Mouse (Mus musculus): ENCODE results near the gene Glyctk. TPM values are rescaled to one million over a fixed set of nuclear protein-coding genes. Genes with fewer than 3 reads are reported as not detected.

Gene Glyctk
- total RNA-seq, 2 experiments from 2014 or later: 1.7 to 2.1 TPM

DNA sequence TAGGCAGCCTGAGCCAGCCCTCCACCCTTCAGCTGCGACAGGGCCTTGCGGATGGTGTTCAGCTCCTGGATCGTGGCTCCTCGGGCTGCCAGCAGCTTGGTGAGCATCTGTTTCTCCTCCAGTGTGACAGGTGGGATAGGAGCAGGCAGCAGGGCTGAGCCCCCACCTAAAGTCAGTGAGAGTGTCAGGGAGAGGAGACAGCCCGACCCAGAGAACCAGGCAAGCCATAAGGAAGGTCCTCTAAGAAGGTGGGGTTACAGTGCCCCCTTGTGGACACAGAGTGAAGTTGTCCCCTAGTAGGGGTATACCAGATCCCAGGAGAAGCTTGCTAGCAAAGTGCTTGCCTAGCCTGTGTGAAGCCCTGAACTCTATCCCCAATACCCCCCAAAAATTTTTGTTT is 1.5 kb downstream of the Glyctk start:
- no peak for DNase-seq (ENCODE audit: low spot score)
- intact Hi-C loops (cut with DNase I): loop anchor here (5.0 kb wide), 1 partner anchor 121 kb away; no protein-coding TSS in a partner anchor

- intact Hi-C loops (cut with DNase I): no loop called here
- no peak for DNase-seq (ENCODE audit: low spot score)
Measured at GRCm38 (mm10) chr9:106154106-106154505, 3.8 kb downstream of the Glyctk start.

GRCm38 (mm10) chr9:106149399-106149754 is 8.6 kb downstream of the Glyctk start:
- DNase-seq (ENCODE audit: low spot score): no peak
- intact Hi-C loops (cut with DNase I): no loop called here

DNA sequence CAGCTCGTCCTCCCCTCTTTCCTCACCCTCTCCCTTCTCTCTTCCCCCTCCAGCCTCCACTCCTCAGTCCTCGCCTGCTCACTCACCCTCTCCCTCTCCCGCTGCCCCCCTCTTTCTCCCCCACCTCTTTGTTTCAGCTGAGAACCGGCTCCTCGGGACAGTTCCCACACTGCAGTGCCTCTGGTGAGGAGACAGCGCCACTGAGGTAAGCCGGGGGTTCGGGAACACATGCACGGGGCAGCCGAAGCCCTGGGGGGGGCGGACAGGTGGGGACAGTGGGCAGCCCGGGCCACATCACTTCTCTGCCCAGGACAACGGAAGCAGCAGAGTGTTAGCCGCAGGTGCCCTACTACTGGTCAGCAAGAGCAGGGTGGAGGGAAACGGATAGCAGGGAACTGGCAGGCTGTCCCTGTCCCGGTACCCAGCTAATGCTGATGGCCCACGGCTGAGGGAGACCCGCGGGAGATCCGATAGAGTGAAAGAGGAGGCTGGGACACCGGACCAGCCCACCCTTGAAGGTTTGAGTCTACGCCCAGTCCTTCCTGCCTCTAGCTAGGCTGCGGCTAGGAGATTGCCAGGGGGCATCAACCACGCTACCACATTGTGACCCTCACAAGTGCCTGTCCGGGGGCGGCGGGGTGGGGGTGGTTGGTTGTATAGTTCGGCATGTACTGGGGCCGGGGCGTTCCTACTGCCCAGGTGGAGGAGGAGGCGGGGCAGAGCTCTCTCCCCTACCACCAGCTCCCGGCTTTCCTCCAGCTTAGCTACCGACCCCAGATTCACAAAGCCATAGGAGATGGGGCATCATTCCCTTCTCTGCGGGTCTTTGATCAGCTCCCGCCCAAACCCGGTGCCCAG is 9.2 kb downstream of the Glyctk start:
- intact Hi-C loops (cut with DNase I): no loop called here
- no peak for DNase-seq (ENCODE audit: low spot score)

GRCm38 (mm10) chr9:106147851-106148431 is 10.0 kb downstream of the Glyctk start:
- intact Hi-C loops (cut with DNase I): no loop called here
- no peak for DNase-seq (ENCODE audit: low spot score)

- no peak for DNase-seq (ENCODE audit: low spot score)
- intact Hi-C loops (cut with DNase I): no loop called here
Measured at GRCm38 (mm10) chr9:106147281-106147680, 10.7 kb downstream of the Glyctk start.

GRCm38 (mm10) chr9:106145582-106145981 is 12.4 kb downstream of the Glyctk start:
- intact Hi-C loops (cut with DNase I): no loop called here
- DNase-seq (ENCODE audit: low spot score): no peak

- intact Hi-C loops (cut with DNase I): no loop called here
- DNase-seq (ENCODE audit: low spot score): no peak
Measured at GRCm38 (mm10) chr9:106144176-106144575, 13.8 kb downstream of the Glyctk start.

GRCm38 (mm10) chr9:106141955-106142354 is 16.0 kb downstream of the Glyctk start:
- no peak for DNase-seq (ENCODE audit: low spot score)
- intact Hi-C loops (cut with DNase I): no loop called here

DNA sequence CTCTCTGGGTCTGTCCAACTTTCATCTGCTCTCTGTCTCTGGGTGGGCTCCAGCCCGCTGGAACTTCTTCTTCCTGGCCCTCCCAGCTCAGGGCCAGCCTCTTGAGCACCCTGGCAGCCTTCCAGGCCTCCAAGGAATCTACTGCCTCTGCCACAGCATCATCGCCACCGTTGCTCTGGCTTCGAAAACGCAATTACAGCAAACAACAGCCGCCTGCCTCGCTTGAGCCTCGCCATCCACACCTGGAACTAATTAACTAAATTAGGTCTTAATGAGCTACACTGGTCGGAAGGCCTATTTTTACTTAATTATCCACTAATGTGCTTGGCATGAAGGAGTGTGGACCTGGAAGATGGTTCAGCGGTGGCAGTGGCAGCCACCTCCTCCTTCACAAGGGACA is 18.2 kb downstream of the Glyctk start:
- DNase-seq (ENCODE audit: low spot score): no peak
- intact Hi-C loops (cut with DNase I): no loop called here

- no peak for DNase-seq (ENCODE audit: low spot score)
- intact Hi-C loops (cut with DNase I): no loop called here
Measured at GRCm38 (mm10) chr9:106137671-106138216, 20.2 kb downstream of the Glyctk start.

DNA sequence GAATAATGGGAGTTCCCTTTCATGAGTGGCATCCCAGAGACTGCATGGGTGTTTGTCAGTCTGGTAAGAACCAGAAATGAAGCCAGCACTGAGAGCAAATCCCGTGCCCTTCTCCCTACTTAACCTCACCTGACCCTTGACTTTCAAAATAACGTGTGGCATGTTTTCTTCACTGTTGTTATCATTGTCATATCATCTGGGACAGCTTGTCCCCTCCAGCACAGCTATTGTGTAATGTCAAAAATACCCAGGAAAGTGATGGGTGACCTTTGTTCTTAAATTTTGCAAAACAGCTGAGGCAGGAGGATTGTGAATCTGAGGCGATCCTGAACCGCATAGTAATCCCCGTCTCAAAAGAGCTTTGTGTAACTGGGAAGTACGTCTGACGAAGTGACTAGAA is 27.7 kb downstream of the Glyctk start:
- intact Hi-C loops (cut with DNase I): no loop called here
- no peak for DNase-seq (ENCODE audit: low spot score)

DNA sequence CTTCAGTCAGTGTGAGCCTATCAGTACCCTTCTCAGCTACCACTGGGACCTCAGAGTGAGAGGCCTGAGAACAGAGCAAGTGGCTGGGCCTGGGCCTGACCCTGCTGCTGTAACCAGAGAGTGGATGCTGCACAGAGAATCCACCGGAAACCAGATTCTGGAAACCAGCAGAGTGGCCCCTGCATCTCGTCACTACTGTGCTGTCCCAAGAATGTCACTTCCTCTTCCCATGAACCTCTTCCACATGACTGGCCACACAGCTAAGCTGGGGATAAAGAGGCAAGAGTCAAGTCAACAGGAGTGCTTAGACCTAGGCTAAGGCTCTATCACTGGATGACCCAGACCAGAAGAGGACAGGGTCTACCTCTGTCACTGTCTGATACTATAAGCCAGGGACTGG is 28.9 kb downstream of the Glyctk start:
- intact Hi-C loops (cut with DNase I): no loop called here
- no peak for DNase-seq (ENCODE audit: low spot score)

DNA sequence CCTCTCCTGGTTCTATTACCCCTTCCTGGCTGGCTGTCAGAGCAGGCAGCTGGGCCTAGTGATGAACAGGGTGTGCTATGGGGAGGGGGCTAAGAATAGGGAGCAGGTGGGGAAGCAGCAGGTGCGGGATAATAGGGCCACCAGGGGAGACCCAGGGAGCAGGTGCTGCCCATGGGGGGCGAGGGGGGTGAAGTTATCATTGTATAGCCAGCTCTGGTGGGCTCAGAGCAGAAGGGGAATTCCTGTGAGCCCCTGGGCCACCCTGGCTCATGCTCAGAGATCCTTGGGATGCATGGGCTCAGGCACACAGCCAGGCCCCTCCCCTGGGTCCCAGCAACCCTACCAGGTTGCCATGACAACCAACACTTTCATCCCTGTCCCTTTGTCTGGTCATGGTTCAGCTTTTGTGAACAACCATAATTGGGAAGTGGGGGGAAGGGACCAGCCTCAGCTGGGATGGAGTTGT is 31.1 kb downstream of the Glyctk start:
- no peak for DNase-seq (ENCODE audit: low spot score)
- intact Hi-C loops (cut with DNase I): no loop called here

DNA sequence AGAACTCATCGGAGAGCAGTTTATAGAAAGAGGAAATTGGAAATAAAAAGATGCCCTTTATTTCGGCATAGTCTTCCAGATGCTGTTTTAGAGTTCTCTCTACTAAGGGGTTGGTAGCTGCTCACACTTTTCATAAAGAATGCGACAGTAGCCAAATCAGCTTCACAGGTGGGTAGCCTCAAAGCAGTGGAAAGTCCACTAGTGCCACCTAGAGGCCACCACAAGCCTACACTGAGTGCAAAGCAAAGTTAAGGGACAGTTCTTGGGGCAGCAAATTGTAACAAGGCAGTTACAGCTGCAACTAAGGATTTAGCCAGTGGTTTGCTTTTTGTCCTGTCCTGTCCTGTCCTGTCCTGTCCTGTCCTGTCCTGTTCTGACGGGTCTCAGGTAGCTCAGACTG is 34.3 kb downstream of the Glyctk start:
- intact Hi-C loops (cut with DNase I): no loop called here
- no peak for DNase-seq (ENCODE audit: low spot score)

DNA sequence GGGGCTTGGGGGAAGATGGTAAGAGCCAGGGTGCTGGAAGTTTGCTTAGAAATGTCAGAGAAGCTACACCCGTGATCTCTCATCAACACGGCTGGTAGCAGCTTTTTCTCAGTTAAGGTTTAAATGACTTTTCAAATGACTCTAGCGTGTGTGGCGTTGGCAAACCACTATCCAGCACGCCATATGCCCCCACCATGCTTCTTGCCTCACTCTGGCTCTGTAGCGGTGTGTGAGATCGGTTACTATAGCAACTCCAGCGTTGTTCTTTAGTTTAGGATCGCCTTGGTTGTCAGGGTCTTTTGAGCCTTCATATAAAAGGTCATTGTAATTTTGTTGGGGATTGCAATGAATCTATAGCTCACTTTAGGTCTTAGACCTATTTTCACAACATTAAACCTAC is 38.9 kb downstream of the Glyctk start:
- DNase-seq (ENCODE audit: low spot score): no peak
- intact Hi-C loops (cut with DNase I): loop anchor here (10.0 kb wide), 1 partner anchor 424 kb away; no protein-coding TSS in a partner anchor

DNA sequence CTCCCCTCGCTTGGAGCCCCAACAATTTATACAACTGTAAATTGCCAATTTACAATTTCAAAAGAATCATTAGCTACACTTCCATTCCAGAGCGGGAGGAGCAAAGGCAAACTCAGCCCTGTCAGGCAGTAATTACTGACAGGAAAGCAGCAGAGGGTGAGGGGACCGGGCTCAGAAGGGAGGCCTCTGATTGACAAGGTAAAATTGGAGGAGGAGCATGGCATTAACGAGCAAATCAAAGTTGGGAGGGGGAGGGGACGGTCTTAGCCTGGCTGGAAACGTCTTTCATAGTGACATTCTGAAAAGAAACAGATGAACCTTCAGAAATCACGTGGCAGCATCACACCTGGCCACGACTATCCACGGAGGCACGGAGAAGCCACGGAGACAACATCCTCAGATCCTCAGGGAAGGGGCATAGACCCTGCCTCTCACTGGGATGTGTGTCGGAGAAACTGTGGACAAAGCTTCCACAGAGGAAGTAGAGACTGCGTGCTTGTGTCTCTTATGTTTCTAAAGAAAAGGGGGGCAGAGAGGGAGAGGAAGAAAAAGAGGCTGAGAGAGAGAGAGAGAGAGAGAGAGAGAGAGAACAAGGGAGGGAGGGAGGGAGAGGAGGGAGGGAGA is 42.0 kb downstream of the Glyctk start:
- intact Hi-C loops (cut with DNase I): loop anchor here (10.0 kb wide), 1 partner anchor 421 kb away; no protein-coding TSS in a partner anchor

GRCm38 (mm10) chr9:106112770-106113423 is 45.0 kb downstream of the Glyctk start:
- intact Hi-C loops (cut with DNase I): loop anchor here (10.0 kb wide), 1 partner anchor 418 kb away; no protein-coding TSS in a partner anchor
- DNase-seq (ENCODE audit: low spot score): peak; percentile 16

More for the DNA sequence above, 42.0 kb downstream of the Glyctk start:
- DNase-seq (ENCODE audit: low spot score): no peak

- no peak for DNase-seq (ENCODE audit: low spot score)
- intact Hi-C loops (cut with DNase I): no loop called here
Measured at GRCm38 (mm10) chr9:106106241-106106640, 51.7 kb downstream of the Glyctk start.

DNA sequence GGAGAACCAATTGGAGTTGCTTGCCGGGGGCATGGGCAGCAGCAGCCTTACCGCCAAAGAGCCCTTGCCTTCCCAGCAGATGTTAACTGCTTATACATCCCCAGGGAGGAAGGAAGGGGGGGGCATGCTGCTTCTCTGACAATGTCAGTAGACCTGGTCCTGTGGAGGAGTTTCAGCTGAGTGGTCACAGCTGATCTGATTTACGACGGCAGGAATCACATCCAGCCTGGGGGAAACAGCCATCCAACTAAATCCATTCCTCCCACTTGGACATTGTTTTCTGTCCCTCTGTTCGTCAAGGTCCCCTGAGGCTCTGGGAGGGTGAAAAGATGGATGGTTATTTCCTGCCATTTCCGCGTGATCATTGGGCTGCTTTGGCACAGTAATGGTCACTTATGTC is 53.5 kb downstream of the Glyctk start:
- DNase-seq (ENCODE audit: low spot score): no peak
- intact Hi-C loops (cut with DNase I): no loop called here

All from heart, postnatal 25 days (tissue).